Comparison of ENCODE assay signal across 8 mouse cellular contexts in genomic region chr5:105399631-105400423, GRCm38 (mm10). TPM values are rescaled to one million over a fixed set of nuclear protein-coding genes. Genes with fewer than 3 reads are reported as not detected.
DNase-seq lines count a peak whose midpoint lies in the region; ATAC-seq and TF ChIP-seq lines count a peak whose summit lies in the region.

No protein-coding gene starts in this region.

- 21% methylated on average over 13 of the region's 13 CpGs for WGBS in hindbrain, postnatal 0 days

- no peaks in the 10 kb centered on the region for H3K36me3 ChIP-seq in hindbrain, postnatal 0 days (ENCODE audit: insufficient read depth, low read length)

- peak; percentile 63 for ATAC-seq in common myeloid progenitor, adult 5-6 weeks (replicated peaks; ENCODE audit: low read depth, poor library complexity, severe bottlenecking)
- ATAC-seq in hindbrain, postnatal 0 days: peak; percentile 62
- ATAC-seq in monocyte, adult 5-6 weeks (replicated peaks; ENCODE audit: insufficient number of reproducible peaks, low FRiP score, low TSS enrichment, poor library complexity, severe bottlenecking): no peak

- H3K4me1 ChIP-seq in hindbrain, postnatal 0 days (ENCODE audit: insufficient read depth, low read length): peaks cover 5% of the 10 kb centered on the region; the same call in 1 of the 2 replicates

- DNase-seq in ZHBTc4 (ENCODE audit: low read depth, low spot score): peak; percentile 75
- peak; percentile 74 for DNase-seq in gastrocnemius, adult 18-20 months (ENCODE audit: low spot score)
- peak; percentile 93 for DNase-seq in hindbrain, postnatal 0 days (ENCODE audit: low spot score)
- DNase-seq in left cerebral cortex, adult 11 months (ENCODE audit: low spot score): peak; percentile 76
- peak; percentile 76 for DNase-seq in lung, postnatal 25 days (ENCODE audit: low spot score)
- peak; percentile 82 to 88 for DNase-seq in right cerebral cortex, postnatal 10 days (ENCODE audit: low spot score in 2 of 2)

- H3K4me3 ChIP-seq in hindbrain, postnatal 0 days (ENCODE audit: low read length): peak overlapping the region; percentile 31

- H3K9ac ChIP-seq in hindbrain, postnatal 0 days (replicated peaks; ENCODE audit: low read length): peak overlapping the region; percentile 14; the same call in 1 of the 2 replicates

- H3K27ac ChIP-seq in hindbrain, postnatal 0 days: peak overlapping the region; percentile 9; the same call in 1 of the 2 replicates

- peak; percentile 78 for TF ChIP-seq CTCF in hindbrain, postnatal 0 days (IDR thresholded peaks at IDR 0.05; ENCODE audit: low read depth)

- H3K27me3 ChIP-seq in hindbrain, postnatal 0 days (ENCODE audit: insufficient read depth, low read length): no peaks in the 10 kb centered on the region

- H3K9me3 ChIP-seq in hindbrain, postnatal 0 days (ENCODE audit: low read length): no peaks in the 10 kb centered on the region

- peak overlapping the region; percentile 63 for H3K4me2 ChIP-seq in hindbrain, postnatal 0 days (ENCODE audit: low read depth, low read length)

RNA-seq across cellular contexts. Expression of gene Lrrc8b, which starts 15.7 kb away (rescaled TPM):
- total RNA-seq in common myeloid progenitor, adult 5-6 weeks (2017): 15.7 and 18.3 TPM in 2 replicates
- 1 to 10 TPM; 1.8 to 2.0 TPM for total RNA-seq in gastrocnemius, adult 18-20 months (2021)
- 48.4 and 49.9 TPM in 2 replicates for total RNA-seq in hindbrain, postnatal 0 days (2014; rRNA removed)
- polyA plus RNA-seq in hindbrain, postnatal 0 days (2015; fragmentation: Nextera tagmentation; extraction: Ambion mirVana): 15.3 and 17.3 TPM in 2 replicates
- total RNA-seq in monocyte, adult 5-6 weeks (2017): 10.6 to 17.3 TPM (median 16.5 TPM) in 3 replicates
